Mouse (Mus musculus): ENCODE results near the gene Ube2j2.

Ube2j2 gene

DNA sequence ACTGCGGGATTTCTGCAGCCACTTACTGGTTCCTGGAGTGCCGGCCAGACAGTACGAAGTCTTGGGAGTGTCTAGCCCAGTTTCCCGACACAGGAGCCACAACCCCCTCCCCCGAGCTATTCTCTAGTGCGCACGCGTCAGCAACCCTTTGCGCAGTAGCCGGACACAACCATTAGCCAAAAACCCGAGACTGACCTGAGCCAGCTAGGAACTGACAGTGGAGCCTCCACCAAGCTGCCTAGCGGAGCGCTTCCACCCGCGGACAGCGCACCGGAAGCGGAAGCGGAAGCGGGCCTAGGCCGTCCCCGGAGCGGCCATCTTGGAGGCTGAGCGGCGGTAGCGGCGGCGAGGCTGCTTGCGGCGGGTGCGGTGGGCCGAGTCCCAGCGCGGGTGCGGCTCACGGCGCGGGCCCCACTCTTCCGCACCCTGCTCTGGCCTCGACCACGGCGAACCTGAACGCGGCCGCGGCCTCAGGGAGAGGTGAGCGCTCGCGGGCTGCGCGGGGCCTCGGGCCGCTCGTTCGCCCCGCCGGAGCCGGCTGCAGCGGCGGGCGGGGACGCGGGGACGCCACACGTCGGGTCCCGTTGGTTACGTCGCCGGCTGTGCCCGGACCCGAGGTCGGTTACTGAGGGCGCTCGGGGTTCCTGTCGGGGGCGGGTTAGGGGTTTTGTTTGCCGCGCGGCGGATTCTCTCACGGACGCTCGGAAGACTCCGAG lies at the start of gene Ube2j2:
Ube2j2 (plus strand) TSS at position 298 of the 716 bp plus-strand sequence.
- DNase-seq (ENCODE audit: low read depth, low spot score): peak; percentile 96

- DNase-seq (ENCODE audit: low read depth, low spot score): peak; percentile 62
Measured at GRCm38 (mm10) chr4:155894311-155894881, 49.2 kb upstream of the Ube2j2 start.

DNA sequence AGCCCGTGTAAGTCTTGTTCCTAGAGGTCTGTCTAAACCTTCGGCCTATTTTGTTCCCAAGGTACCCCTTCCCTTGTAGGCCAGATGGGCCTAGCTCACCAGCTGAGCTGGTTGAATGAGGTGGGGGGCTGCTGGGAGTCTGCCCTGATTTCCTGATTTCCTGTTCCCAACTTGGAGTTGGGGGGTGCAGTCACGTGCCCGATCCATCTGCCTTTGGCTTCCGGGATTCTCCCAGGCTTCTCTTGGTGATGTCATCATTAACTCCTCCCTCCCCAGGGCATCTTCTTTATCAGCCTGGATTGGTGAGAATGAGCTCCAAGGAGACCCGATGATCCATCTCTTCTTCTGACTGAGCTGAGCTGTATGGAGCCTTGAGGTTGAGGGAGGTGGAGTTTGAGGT lies 48.4 kb upstream of the Ube2j2 start:
- peak; percentile 67 for DNase-seq (ENCODE audit: low read depth, low spot score)

- DNase-seq (ENCODE audit: low read depth, low spot score): no peak
Measured at GRCm38 (mm10) chr4:155895826-155896225, 47.8 kb upstream of the Ube2j2 start.

- no peak for DNase-seq (ENCODE audit: low read depth, low spot score)
Measured at GRCm38 (mm10) chr4:155896461-155896860, 47.2 kb upstream of the Ube2j2 start.

GRCm38 (mm10) chr4:155898318-155898717 lies 45.3 kb upstream of the Ube2j2 start:
- DNase-seq (ENCODE audit: low read depth, low spot score): no peak

DNA sequence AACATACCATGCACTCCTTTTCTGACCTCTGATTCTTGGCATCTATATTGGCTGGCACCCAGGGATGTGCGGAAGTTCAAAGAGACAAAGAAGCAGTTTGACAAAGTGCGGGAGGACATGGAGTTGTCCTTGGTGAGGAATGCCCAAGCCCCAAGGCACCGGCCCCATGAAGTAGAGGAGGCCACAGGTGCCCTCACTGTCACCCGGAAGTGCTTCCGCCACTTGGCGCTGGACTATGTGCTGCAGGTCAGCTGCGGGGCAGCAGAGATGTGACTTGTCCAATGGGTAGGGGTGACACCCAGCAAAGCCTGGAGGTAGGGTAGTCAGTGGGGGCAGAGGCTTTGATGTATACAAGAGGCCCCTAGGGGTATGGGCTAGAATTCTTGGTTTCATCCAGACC lies 44.3 kb upstream of the Ube2j2 start:
- DNase-seq (ENCODE audit: low read depth, low spot score): no peak

GRCm38 (mm10) chr4:155901205-155901604 lies 42.4 kb upstream of the Ube2j2 start:
- peak; percentile 58 for DNase-seq (ENCODE audit: low read depth, low spot score)

- no peak for DNase-seq (ENCODE audit: low read depth, low spot score)
Measured at GRCm38 (mm10) chr4:155903246-155903645, 40.4 kb upstream of the Ube2j2 start.

GRCm38 (mm10) chr4:155904318-155905102 lies 39.1 kb upstream of the Ube2j2 start:
- no peak for DNase-seq (ENCODE audit: low read depth, low spot score)

GRCm38 (mm10) chr4:155905634-155906033 lies 38.0 kb upstream of the Ube2j2 start:
- no peak for DNase-seq (ENCODE audit: low read depth, low spot score)

GRCm38 (mm10) chr4:155906125-155906524 lies 37.5 kb upstream of the Ube2j2 start:
- DNase-seq (ENCODE audit: low read depth, low spot score): no peak

GRCm38 (mm10) chr4:155907003-155907402 lies 36.6 kb upstream of the Ube2j2 start:
- no peak for DNase-seq (ENCODE audit: low read depth, low spot score)

- DNase-seq (ENCODE audit: low read depth, low spot score): no peak
Measured at GRCm38 (mm10) chr4:155908281-155908680, 35.4 kb upstream of the Ube2j2 start.

DNA sequence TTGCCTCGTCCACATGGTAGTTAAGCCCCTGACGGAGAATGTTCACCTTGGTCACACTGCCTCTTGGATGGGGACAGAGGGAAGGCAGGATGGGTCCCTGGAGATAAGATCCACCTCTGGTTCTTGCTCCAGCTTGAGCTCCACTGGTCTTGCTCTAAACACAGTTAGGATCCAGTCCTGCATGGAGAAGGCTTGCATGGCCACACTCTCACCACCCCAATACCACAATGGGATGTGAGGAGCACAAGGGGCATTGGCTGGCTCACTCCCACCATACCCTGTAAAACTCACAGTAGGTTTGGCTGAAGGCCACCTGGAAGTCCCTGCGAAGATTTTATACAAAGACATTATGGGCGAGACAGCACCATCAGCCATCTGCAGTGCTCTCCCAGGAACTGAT lies 34.9 kb upstream of the Ube2j2 start:
- DNase-seq (ENCODE audit: low read depth, low spot score): no peak

GRCm38 (mm10) chr4:155932031-155932430 lies 11.6 kb upstream of the Ube2j2 start:
- DNase-seq (ENCODE audit: low read depth, low spot score): no peak

- DNase-seq (ENCODE audit: low read depth, low spot score): no peak
Measured at GRCm38 (mm10) chr4:155943049-155943452, 580 bp upstream of the Ube2j2 start.

GRCm38 (mm10) chr4:155944271-155944670 lies 640 bp downstream of the Ube2j2 start:
- no peak for DNase-seq (ENCODE audit: low read depth, low spot score)

DNA sequence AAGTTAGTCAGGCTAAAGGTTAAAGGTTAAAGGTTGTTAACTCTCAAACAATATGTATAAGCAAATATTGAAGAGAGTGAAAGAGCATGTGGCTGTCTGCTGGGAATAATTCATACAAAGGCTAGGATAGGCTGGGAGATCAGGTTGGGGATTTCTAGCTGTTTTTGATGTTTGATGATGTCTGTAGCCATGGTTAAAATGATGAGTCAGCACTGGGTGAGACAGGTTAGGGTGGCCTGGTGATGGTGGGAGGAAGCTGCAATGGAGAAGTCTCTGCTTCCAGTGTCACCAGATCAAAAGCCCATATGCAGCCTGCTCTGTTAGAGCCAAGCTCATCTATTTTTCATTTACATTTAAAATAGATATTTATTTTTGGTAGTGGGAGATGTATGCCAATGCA lies 3.5 kb downstream of the Ube2j2 start:
- no peak for DNase-seq (ENCODE audit: low read depth, low spot score)

- DNase-seq (ENCODE audit: low read depth, low spot score): no peak
Measured at GRCm38 (mm10) chr4:155955491-155955890, 11.9 kb downstream of the Ube2j2 start.

GRCm38 (mm10) chr4:155959275-155959674 lies 15.6 kb downstream of the Ube2j2 start:
- DNase-seq (ENCODE audit: low read depth, low spot score): peak; percentile 53

DNA sequence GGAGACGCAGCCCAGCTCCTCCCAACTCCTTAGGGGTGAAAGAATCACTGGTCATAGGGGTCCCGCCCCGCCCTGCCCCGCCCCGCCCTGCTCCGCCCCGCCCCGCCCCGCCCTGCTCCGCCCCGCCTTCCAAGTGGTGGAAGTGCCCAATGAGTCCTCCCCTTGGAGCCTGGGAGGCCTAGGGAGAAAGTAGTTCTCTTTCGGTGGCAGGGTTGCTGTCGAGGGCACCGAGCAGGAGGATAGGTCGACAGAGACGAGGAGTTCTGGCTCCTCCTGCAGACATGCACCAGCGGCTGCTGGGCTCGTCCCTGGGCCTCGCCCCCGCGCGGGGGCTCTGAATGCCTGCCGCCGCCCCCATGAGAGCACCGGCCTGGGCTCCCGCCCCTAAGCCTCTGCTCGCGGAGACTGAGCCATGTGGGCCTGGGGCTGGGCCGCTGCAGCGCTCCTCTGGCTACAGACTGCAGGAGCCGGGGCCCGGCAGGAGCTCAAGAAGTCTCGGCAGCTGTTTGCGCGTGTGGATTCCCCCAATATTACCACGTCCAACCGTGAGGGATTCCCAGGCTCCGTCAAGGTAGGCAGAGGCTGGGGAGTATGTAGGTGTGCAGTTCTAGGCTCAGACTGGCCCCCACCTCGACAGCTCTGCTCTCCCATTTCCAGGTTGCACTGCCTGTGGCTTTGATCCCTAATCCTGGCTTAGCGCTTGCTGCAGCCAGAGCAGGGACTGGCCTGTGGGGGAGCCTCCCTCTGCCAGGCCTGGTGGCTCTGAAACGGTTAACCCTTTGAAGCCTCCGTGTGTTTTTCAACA lies 18.7 kb downstream of the Ube2j2 start, which contains the start of gene C1qtnf12:
C1qtnf12 (plus strand) TSS at position 152 of the 805 bp plus-strand sequence.
- no peak for DNase-seq (ENCODE audit: low read depth, low spot score)

Measured in telencephalon, adult 2 months (tissue).